Mouse (Mus musculus) cerebellum, adult 2 months (tissue): ENCODE data around the gene Exo1.

ENCODE experiments used
- CTCF ChIP-seq: fragments of 200-500 bp; IDR thresholded peaks from 2 replicates; pipeline ENCODE4 v1.5.1; 2011; ENCODE audit warnings: low read depth, mild to moderate bottlenecking, control low read depth, low read length, moderate library complexity, borderline replicate concordance; ENCODE audit not compliant: insufficient read depth
- POLR2A ChIP-seq: fragments of 200-500 bp; IDR thresholded peaks from 2 replicates; pipeline ENCODE4 v1.6.1; 2011; ENCODE audit warnings: low read length, control low read depth, borderline replicate concordance; ENCODE audit not compliant: insufficient read depth

- TF ChIP-seq CTCF (no peak), POLR2A (no peak)
Measured at GRCm38 (mm10) chr1:175961786-175962185, 81.4 kb downstream of the Exo1 start.
